Mouse (Mus musculus) colon, adult 2 months (tissue): ENCODE measurements around the gene Wdr66. TPM values are rescaled to one million over a fixed set of nuclear protein-coding genes. Genes with fewer than 3 reads are reported as not detected.

Experiments
- polyA plus RNA-seq: library from polyadenylated mRNA; depleted of rRNA; stranded (reverse); fragments of >200 nt; gene quantifications from 2 replicates; pipeline ENCODE4 v1.2.3, GENCODE M21; 2012; rRNA removed

Wdr66 gene
- 0.66 and 0.76 TPM in 2 replicates for polyA plus RNA-seq

DNA sequence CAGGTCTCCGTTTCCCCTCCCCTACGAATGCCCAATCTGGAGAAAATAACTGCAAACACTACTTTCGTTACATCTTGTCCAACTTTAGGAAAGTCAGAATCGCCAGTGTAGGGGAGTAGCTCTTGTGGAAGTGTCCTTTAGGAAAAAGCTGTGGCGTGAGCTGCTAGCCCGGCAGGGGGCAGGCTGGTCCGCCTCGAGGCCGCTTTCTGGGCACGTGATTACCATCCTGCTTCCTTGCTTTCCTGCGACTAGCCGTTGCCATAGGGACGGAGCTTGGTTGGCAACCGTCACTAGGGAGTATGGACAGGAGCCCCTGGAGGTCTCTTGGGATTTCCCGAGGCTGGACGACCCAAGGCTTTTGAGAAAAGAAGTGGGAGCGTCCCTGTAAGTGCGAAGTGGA, at the start of gene Wdr66:
Gene Wdr66 (plus strand): TSS at position 269 of the 400 bp plus-strand sequence.

DNA sequence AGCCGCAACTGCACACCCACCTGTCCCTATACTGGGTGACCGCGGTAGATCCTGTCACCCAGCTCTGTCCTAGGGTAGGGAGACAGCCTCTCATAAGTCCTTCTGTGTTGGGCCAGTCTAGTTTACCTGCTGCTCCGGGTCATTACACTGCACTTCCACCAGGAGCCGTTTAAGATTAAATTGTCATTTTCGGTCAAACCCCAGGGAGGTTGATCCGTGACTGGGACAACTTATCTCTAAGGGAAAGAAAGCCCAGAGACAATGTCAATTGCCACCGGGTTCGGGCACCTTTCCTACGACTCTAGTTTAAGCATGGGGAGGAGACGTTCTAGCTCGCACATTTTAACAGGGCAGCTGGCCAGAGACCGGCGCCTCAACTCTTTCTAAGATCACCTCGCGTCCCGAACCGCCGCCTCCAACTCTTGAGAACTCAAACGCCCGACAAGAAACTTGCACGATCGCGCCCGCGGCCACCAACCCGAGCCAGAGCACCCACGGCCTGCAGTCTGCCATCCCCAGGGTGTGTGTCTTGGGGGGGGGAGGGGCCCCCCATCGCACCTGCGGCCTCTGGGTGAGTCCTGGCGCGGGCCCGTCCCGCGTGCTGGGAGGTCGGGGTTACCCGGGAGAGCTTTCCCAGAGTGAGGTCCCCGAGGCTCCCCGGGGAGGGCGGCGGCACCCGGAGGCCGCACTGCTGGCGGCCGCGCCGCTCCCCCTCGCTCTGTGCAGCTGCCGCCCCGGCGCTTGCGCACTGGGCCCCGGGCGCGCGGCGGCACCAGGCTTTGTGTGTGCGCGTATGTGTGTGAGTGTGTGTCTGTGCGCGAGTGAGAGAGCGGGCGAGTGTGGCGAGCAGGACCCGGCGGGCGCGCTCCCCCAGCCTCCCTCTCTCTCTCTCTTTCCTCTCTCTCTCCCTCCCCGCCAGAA, 92.1 kb downstream of the Wdr66 start, which contains the start of gene Bcl7a:
Gene Bcl7a (plus strand): TSS at position 128 of the 921 bp plus-strand sequence.

Other genes with a start within 250 kb of the Wdr66 start
- gene Orai1, start 237.0 kb upstream of the Wdr66 start, polyA plus RNA-seq: 119 and 123 TPM in 2 replicates
- not detected in 2 replicates for gene Morn3, start 205.1 kb upstream of the Wdr66 start, polyA plus RNA-seq
- gene Tmem120b, start 183.7 kb upstream of the Wdr66 start, polyA plus RNA-seq: 4.7 and 5.4 TPM in 2 replicates
- gene Rhof, start 119.4 kb upstream of the Wdr66 start, polyA plus RNA-seq: 42.7 and 47.4 TPM in 2 replicates
- gene Setd1b, start 109.9 kb upstream of the Wdr66 start, polyA plus RNA-seq: 9.7 and 12.7 TPM in 2 replicates
- 20.2 and 21.1 TPM in 2 replicates for gene Psmd9, start 82.7 kb upstream of the Wdr66 start, polyA plus RNA-seq
- 110 and 112 TPM in 2 replicates for gene Hpd, start 69.4 kb upstream of the Wdr66 start, polyA plus RNA-seq
- gene Bcl7a, start 91.7 kb downstream of the Wdr66 start, polyA plus RNA-seq: 4.5 and 4.9 TPM in 2 replicates
- gene Mlxip, start 142.7 kb downstream of the Wdr66 start, polyA plus RNA-seq: 53.0 and 82.7 TPM in 2 replicates
- not detected in 2 replicates for gene Lrrc43, start 237.2 kb downstream of the Wdr66 start, polyA plus RNA-seq
- gene Il31, start 237.4 kb downstream of the Wdr66 start, polyA plus RNA-seq: not detected in 2 replicates